Mouse (Mus musculus) midbrain, embryonic 12.5 days (tissue): ENCODE measurements around the gene Kcmf1. TPM values are rescaled to one million over a fixed set of nuclear protein-coding genes. Genes with fewer than 3 reads are reported as not detected.

Experiments
- ATAC-seq: fragments of 200-750 bp; cut with Nextera tagmentation; 2 replicates; pipeline ENCODE4 v1.8.0; 2017; ENCODE audit warnings: low read depth, moderate TSS enrichment, moderate library complexity; ENCODE audit not compliant: low FRiP score
- H3K27ac ChIP-seq: fragments of 300-500 bp; sonication (generic); replicated peaks from 2 replicates; pipeline ENCODE4 v1.5.1; 2016; ENCODE audit warnings: mild to moderate bottlenecking
- H3K27me3 ChIP-seq: fragments of 300-500 bp; sonication (generic); 2 replicates; pipeline ENCODE4 v1.6.1; 2016; ENCODE audit warnings: mild to moderate bottlenecking
- H3K36me3 ChIP-seq: fragments of 300-500 bp; sonication (generic); 2 replicates; pipeline ENCODE4 v1.6.1; 2016
- H3K4me1 ChIP-seq: fragments of 300-500 bp; sonication (generic); 2 replicates; pipeline ENCODE4 v1.6.1; 2016
- H3K4me2 ChIP-seq: fragments of 300-500 bp; sonication (generic); replicated peaks from 2 replicates; pipeline ENCODE4 v1.6.1; 2016; ENCODE audit warnings: mild to moderate bottlenecking, moderate library complexity
- H3K4me3 ChIP-seq: fragments of 300-500 bp; sonication (generic); 2 replicates; pipeline ENCODE4 v1.5.1; 2016; ENCODE audit warnings: mild to moderate bottlenecking
- H3K9ac ChIP-seq: fragments of 300-500 bp; sonication (generic); replicated peaks from 2 replicates; pipeline ENCODE4 v1.6.1; 2016; ENCODE audit warnings: mild to moderate bottlenecking, moderate library complexity
- H3K9me3 ChIP-seq: fragments of 300-500 bp; sonication (generic); 2 replicates; pipeline ENCODE4 v1.6.1; 2016; ENCODE audit warnings: mild to moderate bottlenecking
- WGBS: fragments of 180-500 bp; shearing (Covaris S2); methylation state at CpG from one replicate; pipeline ENCODE4 v1.1.7; 2016; 5-methylcytosine and 5-hydroxymethylcytosine counted together
- polyA plus RNA-seq: library from polyadenylated mRNA; unstranded; fragments of >200 nt; fragmentation: Nextera tagmentation; extraction: Ambion mirVana; gene quantifications from 2 replicates; pipeline ENCODE4 v1.2.1, GENCODE M21; 2016

Gene Kcmf1
- polyA plus RNA-seq, 1 experiment from 2014 or later, result 33.9 TPM

- WGBS, result 98% methylated on average over 2 of the region's 2 CpGs
- no peak overlapping the region for H3K9ac ChIP-seq
- no peaks in the 10 kb centered on the region for H3K27me3 ChIP-seq
- H3K36me3 ChIP-seq, result 0 out of 2 replicates have a peak, but pooled peaks cover 3% of the 10 kb centered on the region
- H3K4me1 ChIP-seq, result 0 out of 2 replicates have a peak, but pooled peaks cover 9% of the 10 kb centered on the region
- H3K4me2 ChIP-seq, result no peak overlapping the region
- H3K4me3 ChIP-seq, result no peak overlapping the region
- H3K9me3 ChIP-seq, result no peaks in the 10 kb centered on the region
- ATAC-seq, result no peak
- H3K27ac ChIP-seq, result no peak overlapping the region
These were observed 8.5 kb downstream of the Kcmf1 start for GRCm38 (mm10) chr6:72891238-72891637.

GRCm38 (mm10) chr6:72888655-72889054, 11.1 kb downstream of the Kcmf1 start:
- Histone ChIP-seq H3K9me3 (no peaks in the 10 kb centered on the region), H3K36me3 (0 out of 2 replicates have a peak, but pooled peaks cover 3% of the 10 kb centered on the region), H3K27me3 (no peaks in the 10 kb centered on the region), H3K4me2 (no peak overlapping the region), H3K27ac (no peak overlapping the region), H3K4me3 (no peak overlapping the region), H3K4me1 (0 out of 2 replicates have a peak, but pooled peaks cover 4% of the 10 kb centered on the region), H3K9ac (no peak overlapping the region)
- WGBS, result 88% methylated on average over 2 of the region's 2 CpGs
- ATAC-seq, result no peak

DNA sequence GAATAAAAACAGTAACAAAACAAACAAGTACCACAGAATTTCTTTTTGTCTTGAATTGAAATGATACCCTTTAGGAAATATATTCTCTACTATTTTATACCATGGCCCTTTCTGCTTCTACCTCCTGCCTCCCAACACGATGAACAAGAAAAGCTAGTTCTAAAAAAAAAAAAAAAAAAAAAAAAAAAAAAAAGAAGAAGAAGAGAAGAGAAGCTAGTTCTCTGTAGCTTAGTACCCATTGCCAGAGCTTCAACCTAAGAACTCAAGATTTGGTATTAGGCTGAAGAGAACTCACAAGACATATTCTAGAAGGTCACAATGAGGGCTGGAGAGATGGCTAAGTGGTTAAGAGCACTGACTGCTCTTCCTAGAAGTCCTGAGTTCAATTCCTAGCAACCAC, 14.5 kb downstream of the Kcmf1 start:
- no peak overlapping the region for H3K27ac ChIP-seq
- ATAC-seq, result no peak
- H3K9ac ChIP-seq, result no peak overlapping the region
- no peaks in the 10 kb centered on the region for H3K9me3 ChIP-seq
- 0 out of 2 replicates have a peak, but pooled peaks cover 3% of the 10 kb centered on the region for H3K36me3 ChIP-seq
- H3K4me1 ChIP-seq, result 0 out of 2 replicates have a peak, but pooled peaks cover 2% of the 10 kb centered on the region
- 100% methylated on average over 1 of the region's 1 CpGs for WGBS
- no peaks in the 10 kb centered on the region for H3K27me3 ChIP-seq
- no peak overlapping the region for H3K4me3 ChIP-seq
- H3K4me2 ChIP-seq, result no peak overlapping the region

DNA sequence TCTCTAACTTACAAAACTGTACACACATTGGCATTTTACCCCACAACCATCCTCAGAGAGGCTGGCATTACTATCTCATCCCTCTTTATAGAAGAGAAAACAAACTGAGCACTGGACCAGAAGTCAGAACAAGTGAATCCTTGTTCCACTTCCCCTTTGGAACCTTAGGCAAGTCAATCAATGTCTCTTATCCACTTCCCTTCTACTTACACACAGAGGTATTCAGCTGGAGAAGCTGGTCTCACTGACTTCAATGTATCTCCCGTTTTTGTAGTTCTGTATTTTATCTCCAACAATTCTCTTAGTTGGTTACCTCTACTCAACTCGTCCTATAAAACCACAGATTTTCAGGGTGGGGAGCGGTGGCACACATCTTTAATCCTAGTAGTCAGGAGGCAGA, 15.0 kb downstream of the Kcmf1 start:
- no peaks in the 10 kb centered on the region for H3K9me3 ChIP-seq
- H3K4me1 ChIP-seq, result 0 out of 2 replicates have a peak, but pooled peaks cover 2% of the 10 kb centered on the region
- WGBS, result 90% methylated on average over 3 of the region's 3 CpGs
- no peaks in the 10 kb centered on the region for H3K27me3 ChIP-seq
- no peak overlapping the region for H3K4me3 ChIP-seq
- no peak for ATAC-seq
- no peak overlapping the region for H3K4me2 ChIP-seq
- 0 out of 2 replicates have a peak, but pooled peaks cover 3% of the 10 kb centered on the region for H3K36me3 ChIP-seq
- H3K27ac ChIP-seq, result no peak overlapping the region
- H3K9ac ChIP-seq, result no peak overlapping the region

DNA sequence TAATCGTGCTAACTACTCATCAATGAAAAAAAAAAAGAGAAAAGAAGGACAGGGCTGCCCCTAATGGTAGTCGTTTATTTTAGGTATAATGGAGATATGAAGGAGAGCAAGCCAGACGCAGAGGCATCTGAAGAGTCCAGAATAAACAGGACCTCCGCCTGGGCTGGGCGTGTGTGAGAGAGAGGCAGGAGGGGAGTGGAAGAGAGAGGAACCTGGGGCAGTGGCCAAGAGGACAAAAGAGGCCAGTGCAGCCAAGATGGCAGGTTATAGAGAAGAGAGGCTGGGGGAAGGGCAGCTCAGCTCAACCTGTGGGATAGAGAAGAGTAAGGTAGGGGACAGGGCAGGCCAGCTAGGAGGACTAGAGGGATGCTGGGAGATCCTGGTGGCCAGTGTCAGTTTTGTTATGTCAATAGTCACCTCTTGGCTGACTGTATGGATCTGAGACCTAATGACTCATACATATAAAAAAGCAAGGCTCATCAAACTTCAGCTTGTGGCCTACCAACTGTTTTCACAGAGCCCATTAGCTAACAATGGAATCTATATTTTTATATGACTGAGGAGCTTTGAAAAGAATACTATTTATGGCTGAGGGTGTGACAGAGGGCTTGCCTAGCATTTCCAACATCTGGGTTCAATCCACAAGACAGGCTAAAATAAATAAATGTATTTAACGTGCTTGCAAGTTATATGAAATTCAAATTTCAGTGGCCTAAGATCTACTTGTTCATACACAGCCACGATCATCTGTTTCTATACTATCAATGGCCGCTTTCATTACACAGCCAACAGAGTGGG, 16.9 kb downstream of the Kcmf1 start:
- 83% methylated on average over 8 of the region's 8 CpGs for WGBS
- 0 out of 2 replicates have a peak, but pooled peaks cover 2% of the 10 kb centered on the region for H3K4me1 ChIP-seq
- no peak overlapping the region for H3K27ac ChIP-seq
- no peak overlapping the region for H3K4me2 ChIP-seq
- H3K9me3 ChIP-seq, result no peaks in the 10 kb centered on the region
- no peak overlapping the region for H3K4me3 ChIP-seq
- H3K27me3 ChIP-seq, result no peaks in the 10 kb centered on the region
- H3K9ac ChIP-seq, result no peak overlapping the region
- 0 out of 2 replicates have a peak, but pooled peaks cover 3% of the 10 kb centered on the region for H3K36me3 ChIP-seq
- ATAC-seq, result no peak

DNA sequence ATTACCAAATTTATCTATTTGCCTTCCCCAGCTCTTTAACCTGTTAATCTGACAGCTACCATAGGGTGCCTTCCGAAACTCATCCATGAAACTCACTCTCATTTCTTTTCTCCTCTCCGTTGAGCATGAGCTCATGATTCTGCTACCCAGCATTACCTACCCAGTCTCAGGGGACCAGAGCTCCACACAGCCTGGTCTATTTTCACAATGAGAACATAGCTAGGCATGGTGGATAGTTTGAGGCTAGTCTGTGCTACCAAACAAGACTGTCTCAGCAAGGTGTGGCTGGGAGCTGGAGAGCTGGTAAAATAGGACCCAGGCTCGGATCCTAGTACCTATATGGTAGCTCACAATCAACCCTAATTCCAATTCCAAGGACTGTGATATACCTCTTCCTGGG, 17.6 kb downstream of the Kcmf1 start:
- Histone ChIP-seq H3K27me3 (no peaks in the 10 kb centered on the region), H3K27ac (no peak overlapping the region), H3K36me3 (0 out of 2 replicates have a peak, but pooled peaks cover 3% of the 10 kb centered on the region), H3K4me3 (no peak overlapping the region), H3K4me2 (no peak overlapping the region), H3K9me3 (no peaks in the 10 kb centered on the region), H3K4me1 (0 out of 2 replicates have a peak, but pooled peaks cover 2% of the 10 kb centered on the region), H3K9ac (no peak overlapping the region)
- WGBS, result 96% methylated on average over 3 of the region's 3 CpGs
- ATAC-seq, result no peak

DNA sequence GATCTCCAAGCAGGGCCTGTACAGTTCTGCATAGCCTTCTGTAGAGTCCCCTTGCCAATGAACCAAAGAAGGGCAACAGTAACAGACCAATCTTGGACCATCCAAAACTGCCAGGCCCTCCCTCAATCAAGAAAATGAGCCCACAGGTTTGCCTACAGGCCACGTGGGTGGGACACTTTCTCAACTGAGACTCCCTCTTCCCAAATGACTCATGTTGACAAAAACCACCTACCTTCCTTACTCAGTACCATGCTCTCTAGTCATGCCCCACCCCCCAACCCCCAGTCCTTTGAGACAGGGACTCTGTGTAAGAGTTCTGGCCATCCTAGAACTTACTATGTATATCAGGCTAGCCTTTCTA, 18.2 kb downstream of the Kcmf1 start:
- no peak overlapping the region for H3K4me3 ChIP-seq
- H3K27ac ChIP-seq, result no peak overlapping the region
- ATAC-seq, result no peak
- H3K36me3 ChIP-seq, result no peaks in the 10 kb centered on the region
- H3K27me3 ChIP-seq, result no peaks in the 10 kb centered on the region
- WGBS, result 78% methylated on average over 1 of the region's 1 CpGs
- H3K4me1 ChIP-seq, result 0 out of 2 replicates have a peak, but pooled peaks cover 2% of the 10 kb centered on the region
- H3K4me2 ChIP-seq, result no peak overlapping the region
- no peaks in the 10 kb centered on the region for H3K9me3 ChIP-seq
- no peak overlapping the region for H3K9ac ChIP-seq

DNA sequence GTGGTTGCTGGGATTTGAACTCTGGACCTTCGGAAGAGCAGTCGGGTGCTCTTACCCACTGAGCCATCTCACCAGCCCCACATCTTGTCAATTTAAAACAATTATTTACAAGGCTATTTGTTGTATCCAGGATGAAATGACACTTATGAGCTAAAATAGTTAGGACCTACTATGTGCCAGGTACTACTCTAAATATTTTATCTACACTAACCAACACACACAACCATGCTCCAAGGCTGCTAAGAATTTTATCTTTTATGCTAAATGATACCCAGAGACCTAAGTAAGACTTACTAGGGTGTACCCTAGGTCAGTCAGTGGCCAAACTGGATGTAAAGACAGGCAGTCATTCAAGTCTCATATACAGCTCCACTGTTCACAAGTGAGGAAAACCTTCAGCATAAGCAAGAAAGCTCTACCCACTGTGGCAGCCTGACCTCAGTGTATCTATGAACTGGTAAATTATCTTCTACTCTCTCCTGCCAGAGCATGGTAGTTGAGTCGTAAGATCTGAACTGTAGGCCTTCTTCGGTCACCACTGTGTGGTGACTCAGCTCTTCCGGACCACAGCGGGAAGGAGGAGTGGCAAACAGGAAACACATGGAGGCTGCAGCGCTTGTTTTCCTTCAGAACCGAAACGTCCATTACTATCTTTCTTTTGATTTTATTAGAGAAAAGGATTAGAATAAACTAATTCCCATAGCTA, 18.7 kb downstream of the Kcmf1 start:
- no peaks in the 10 kb centered on the region for H3K9me3 ChIP-seq
- H3K27me3 ChIP-seq, result no peaks in the 10 kb centered on the region
- no peak overlapping the region for H3K27ac ChIP-seq
- H3K4me2 ChIP-seq, result no peak overlapping the region
- ATAC-seq, result no peak
- H3K36me3 ChIP-seq, result no peaks in the 10 kb centered on the region
- H3K9ac ChIP-seq, result no peak overlapping the region
- WGBS, result 90% methylated on average over 9 of the region's 9 CpGs
- H3K4me1 ChIP-seq, result 0 out of 2 replicates have a peak, but pooled peaks cover 2% of the 10 kb centered on the region
- no peak overlapping the region for H3K4me3 ChIP-seq

DNA sequence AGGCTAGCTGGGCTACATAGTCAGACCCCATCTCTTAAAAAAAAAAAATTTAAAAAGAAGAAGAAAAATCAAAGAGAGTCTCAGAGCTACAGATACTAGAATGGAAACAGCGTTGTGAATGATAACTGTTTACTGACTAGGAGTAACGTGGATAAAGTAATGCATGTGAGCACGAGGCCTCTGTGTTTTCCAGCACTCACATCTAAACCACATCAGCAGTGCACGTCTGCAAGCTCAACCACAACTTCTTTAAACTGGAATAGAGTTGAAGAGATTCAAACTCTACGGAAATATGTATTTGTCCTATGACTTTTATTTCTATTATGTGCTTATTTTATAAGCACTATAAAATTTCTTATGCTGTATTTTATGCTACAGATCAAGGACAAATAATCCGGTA, 23.1 kb downstream of the Kcmf1 start:
- no peak overlapping the region for H3K4me2 ChIP-seq
- no peak overlapping the region for H3K4me3 ChIP-seq
- H3K9ac ChIP-seq, result no peak overlapping the region
- no peak for ATAC-seq
- no peaks in the 10 kb centered on the region for H3K27me3 ChIP-seq
- no peak overlapping the region for H3K27ac ChIP-seq
- no peaks in the 10 kb centered on the region for H3K9me3 ChIP-seq
- H3K4me1 ChIP-seq, result no peaks in the 10 kb centered on the region
- no peaks in the 10 kb centered on the region for H3K36me3 ChIP-seq
- 94% methylated on average over 6 of the region's 6 CpGs for WGBS

DNA sequence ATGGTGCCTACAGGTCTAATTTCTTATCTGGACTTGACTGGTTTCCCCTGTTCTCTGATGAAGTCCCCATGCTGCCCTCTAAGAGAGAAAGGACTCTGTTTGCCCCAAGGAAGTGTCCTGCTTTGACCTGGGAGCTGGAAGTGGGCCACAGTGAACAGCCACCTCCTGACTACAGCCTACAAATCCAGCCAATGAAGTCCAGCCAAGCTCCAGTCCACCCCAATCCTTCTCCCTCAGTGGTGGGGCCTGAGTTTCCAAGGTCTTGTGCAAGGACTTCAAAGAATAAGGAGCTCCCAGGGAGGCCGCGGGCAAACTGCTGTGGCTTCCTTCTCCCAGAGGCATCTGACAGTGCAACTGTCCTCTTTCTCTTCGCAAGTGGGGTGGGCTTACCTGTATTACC, 26.4 kb downstream of the Kcmf1 start:
- no peaks in the 10 kb centered on the region for H3K27me3 ChIP-seq
- no peak overlapping the region for H3K4me2 ChIP-seq
- H3K4me3 ChIP-seq, result no peak overlapping the region
- ATAC-seq, result no peak
- peaks cover 10% of the 10 kb centered on the region; the same call in 1 of the 2 replicates for H3K4me1 ChIP-seq
- H3K27ac ChIP-seq, result no peak overlapping the region
- no peaks in the 10 kb centered on the region for H3K36me3 ChIP-seq
- 95% methylated on average over 3 of the region's 3 CpGs for WGBS
- no peaks in the 10 kb centered on the region for H3K9me3 ChIP-seq
- no peak overlapping the region for H3K9ac ChIP-seq

DNA sequence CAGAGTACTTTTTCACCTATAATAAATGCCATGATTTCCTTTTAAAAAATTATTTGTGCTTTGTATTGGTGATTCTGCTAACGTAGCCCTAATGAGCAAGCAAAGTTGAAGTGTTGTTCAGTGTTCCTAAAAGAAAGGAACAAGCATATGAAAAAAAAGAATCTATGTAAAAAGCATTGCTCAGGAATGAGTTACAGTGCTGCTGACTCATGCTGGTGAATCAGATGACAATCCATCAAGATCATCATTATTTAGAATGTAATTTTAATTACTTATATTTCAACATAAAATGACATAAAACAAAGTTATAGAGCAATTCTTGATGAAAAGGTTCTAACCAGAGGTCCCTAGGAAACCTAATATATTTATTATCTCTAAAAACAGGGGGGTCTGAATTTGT, 27.5 kb downstream of the Kcmf1 start:
- Histone ChIP-seq H3K27ac (no peak overlapping the region), H3K36me3 (no peaks in the 10 kb centered on the region), H3K27me3 (no peaks in the 10 kb centered on the region), H3K4me2 (no peak overlapping the region), H3K9me3 (no peaks in the 10 kb centered on the region), H3K4me1 (peaks cover 10% of the 10 kb centered on the region; the same call in 1 of the 2 replicates), H3K9ac (no peak overlapping the region), H3K4me3 (no peak overlapping the region)
- no peak for ATAC-seq
- WGBS, result 92% methylated on average over 1 of the region's 1 CpGs

- no peak for ATAC-seq
- Histone ChIP-seq H3K4me2 (no peak overlapping the region), H3K9me3 (no peaks in the 10 kb centered on the region), H3K27me3 (no peaks in the 10 kb centered on the region), H3K27ac (no peak overlapping the region), H3K4me3 (no peak overlapping the region), H3K36me3 (no peaks in the 10 kb centered on the region), H3K9ac (no peak overlapping the region), H3K4me1 (peaks cover 13% of the 10 kb centered on the region; the same call in 1 of the 2 replicates)
- 75% methylated on average over 8 of the region's 8 CpGs for WGBS
These were observed 30.2 kb downstream of the Kcmf1 start for GRCm38 (mm10) chr6:72869601-72870000.
